Mouse (Mus musculus): ENCODE measurements around the gene Ccdc66. TPM values are rescaled to one million over a fixed set of nuclear protein-coding genes. Genes with fewer than 3 reads are reported as not detected.

Gene Ccdc66
- total RNA-seq, 2 experiments from 2014 or later = 9.4 to 10.8 TPM

- no peak for TF ChIP-seq CTCF (IDR thresholded peaks at IDR 0.05)
- H3K27ac ChIP-seq = no peak overlapping the region
- intact Hi-C loops (cut with DNase I) = no loop called here
- H3K4me3 ChIP-seq = no peak overlapping the region
- DNase-seq = no peak
Measured at GRCm38 (mm10) chr14:27436116-27436515, 72.1 kb downstream of the Ccdc66 start.

GRCm38 (mm10) chr14:27432064-27432463, 76.2 kb downstream of the Ccdc66 start:
- intact Hi-C loops (cut with DNase I) = no loop called here
- TF ChIP-seq CTCF (IDR thresholded peaks at IDR 0.05) = no peak
- no peak for DNase-seq
- Histone ChIP-seq H3K27ac (no peak overlapping the region), H3K4me3 (no peak overlapping the region)

Other genes with a start within 250 kb of the Ccdc66 start
- gene Fam208a, start 79.6 kb downstream of the Ccdc66 start, total RNA-seq (2021) = 1 to 10 TPM; 4.6 to 6.9 TPM
- gene Erc2, start 114.0 kb upstream of the Ccdc66 start, total RNA-seq (2021) = under 1 TPM; 0.36 to 0.41 TPM

Data from gastrocnemius, adult 2 months (tissue).